Mouse (Mus musculus): ENCODE measurements at regions not wholly inside any gene's neighbourhood (a gene's known extent, or its start where the extent isn't known, plus 50 kb on each side); places are given as distances from the start of the nearest gene placed in this dataset.
"Not testable (repeated sequence)": the region's sequence is repeated elsewhere in the genome, so short reads cannot be mapped to it uniquely, and the experiment has no call there.

DNA sequence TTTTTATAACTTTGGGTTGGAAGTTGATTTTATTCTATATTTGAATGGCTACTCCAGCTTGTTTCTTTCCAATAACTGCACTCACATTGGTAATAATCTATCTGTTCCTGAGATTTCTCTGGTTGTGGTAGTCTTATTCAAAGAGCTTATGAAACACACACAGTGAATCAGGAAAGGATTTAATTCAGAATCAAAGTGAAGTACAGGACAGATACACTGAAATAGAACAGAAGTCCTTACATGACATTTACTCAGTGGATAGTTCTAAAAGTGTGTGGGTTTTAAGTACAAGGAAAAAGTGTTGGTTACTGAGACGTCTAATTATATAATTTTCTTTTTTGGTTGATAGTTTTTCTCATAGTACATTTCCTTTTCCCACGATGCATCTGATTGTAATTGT is 859.7 kb downstream of the Rpia start:
- no peak for DNase-seq

DNA sequence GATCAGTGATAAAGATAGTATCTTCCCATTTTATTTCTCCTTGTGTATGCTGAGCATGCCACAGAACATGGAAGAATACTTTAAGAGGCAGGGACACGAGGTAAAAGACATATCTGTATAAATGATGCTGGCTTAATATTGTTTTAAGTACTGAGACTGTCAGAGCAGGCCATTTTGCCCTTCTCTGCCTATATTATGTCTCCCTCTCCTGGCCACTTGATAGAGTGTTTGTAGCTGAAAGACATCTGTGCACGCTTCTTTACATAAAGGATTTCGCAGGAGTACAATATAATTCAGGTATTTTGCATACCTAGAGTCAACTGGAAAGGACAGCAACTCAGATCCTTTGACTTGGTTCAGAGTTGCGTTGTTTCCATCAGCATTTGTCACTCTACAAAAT is 877.3 kb downstream of the Rpia start:
- no peak for DNase-seq

DNA sequence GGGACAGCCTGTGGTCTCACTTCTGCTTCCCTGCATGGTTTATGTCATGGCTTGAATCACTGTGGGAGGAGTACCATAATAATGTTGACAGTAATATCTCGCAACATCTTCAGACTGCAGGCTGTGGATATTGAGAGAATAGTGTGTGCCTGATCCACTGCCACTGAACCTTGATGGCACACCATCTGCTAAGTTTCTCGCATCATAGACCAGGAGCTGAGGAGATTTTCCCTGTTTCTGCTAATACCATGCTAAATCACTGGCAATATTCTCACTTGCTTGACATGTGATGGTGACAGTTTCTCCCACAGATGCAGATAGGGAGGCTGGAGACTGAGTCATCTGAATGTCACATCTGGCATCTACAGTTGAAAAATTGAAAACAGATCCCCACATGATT is 912.7 kb downstream of the Rpia start:
- DNase-seq: peak; percentile 4

DNA sequence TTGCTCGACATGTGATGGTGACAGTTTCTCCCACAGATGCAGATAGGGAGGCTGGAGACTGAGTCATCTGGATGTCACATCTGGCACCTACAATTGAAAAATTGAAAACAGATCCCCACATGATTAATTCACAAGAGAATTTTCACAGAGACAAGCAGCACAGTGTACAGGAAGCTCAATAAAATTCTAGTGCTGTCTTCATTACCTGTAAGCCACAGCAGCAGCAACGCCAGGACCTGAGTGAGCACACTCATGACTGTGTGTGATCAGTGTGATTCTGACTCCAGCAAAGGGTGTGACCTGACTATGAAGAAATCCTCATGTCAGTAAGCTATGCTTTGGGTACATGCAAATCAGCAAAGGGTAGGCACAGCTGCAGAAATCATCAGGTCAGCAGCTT is 933.4 kb downstream of the Rpia start:
- DNase-seq: not testable (repeated sequence)

GRCm38 (mm10) chr6:69828640-69829039 is 963.4 kb downstream of the Rpia start:
- DNase-seq: not testable (repeated sequence)

DNA sequence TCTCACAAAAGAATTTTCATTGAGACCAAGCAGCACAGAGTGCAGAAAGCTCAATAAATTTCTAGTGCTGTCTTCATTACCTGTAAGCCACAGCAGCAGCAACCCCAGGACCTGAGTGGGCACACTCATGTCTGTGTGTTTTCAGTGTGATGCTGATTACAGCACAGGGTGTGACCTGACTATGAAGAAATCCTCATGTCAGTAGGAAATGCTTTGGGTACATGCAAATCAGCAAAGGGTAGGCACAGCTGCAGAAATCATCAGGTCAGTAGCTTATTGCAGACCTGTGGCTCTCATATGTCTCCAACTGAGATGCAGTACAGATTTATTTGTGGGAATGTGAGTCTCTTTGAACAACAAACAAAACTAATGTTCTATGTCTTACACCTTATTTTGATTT is 977.1 kb downstream of the Rpia start:
- not testable (repeated sequence) for DNase-seq

- DNase-seq: not testable (repeated sequence)
These were observed 977.7 kb downstream of the Rpia start for GRCm38 (mm10) chr6:69814373-69814772.

DNA sequence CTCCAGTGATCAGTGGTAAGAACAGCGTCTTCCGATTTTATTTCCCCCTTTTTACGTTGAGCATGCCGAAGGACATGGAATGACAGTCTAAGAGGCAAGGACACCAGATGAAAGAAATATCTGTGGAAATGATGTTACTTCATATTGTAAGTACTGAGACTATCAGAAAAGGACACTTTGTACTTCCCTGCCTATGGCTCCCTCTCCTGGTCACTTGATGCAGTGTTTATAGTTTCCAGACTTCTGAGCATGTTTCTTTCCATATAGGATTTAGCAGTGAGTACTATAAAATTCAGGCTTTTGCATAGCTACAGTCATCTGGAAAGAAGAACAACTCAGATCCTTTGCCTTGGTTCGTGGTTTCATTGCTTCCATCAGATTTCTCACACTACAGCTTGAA is 1011.7 kb downstream of the Rpia start:
- not testable (repeated sequence) for DNase-seq

DNA sequence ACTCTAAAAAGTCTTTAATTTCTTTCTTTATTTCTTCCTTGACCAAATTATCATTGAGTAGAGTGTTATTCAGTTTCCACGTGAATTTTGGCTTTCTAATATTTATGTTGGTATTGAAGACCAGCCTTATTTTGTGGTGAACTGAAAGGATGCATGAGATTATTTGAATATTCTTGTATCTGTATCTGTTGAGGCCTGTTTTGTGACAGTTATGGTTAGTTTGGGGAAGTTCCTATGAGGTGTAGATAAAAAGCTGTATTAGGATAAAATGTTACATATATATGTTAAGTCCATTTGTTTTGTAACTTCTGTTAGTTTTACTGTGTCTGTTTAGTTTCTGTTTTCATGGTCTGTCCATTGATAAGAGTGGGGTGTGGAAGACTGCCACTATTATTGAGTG is 1014.7 kb downstream of the Rpia start:
- not testable (repeated sequence) for DNase-seq

DNA sequence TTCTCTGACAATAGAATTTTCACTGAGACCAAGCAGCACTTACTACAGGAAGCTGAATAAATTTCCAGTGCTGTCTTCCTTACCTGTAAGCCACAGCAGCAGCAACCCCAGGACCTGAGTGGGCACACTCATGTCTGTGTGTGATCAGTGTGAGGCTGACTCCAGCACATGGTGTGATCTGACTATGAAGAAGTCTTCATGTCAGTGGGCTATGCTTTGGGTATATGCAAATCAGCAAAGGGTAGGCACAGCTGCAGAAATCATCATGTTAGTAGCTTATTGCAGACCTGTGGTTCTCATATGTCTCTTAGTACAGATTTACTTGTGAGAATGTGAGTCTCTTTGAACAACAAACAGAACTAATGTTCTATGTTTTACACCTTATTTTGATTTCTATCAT is 1027.2 kb downstream of the Rpia start:
- DNase-seq: no peak

GRCm38 (mm10) chr6:69758618-69759017 is 1033.4 kb downstream of the Rpia start:
- no peak for DNase-seq

GRCm38 (mm10) chr6:69739002-69739625 is 1052.9 kb downstream of the Rpia start:
- no peak for DNase-seq

GRCm38 (mm10) chr6:69732866-69733265 is 1059.2 kb downstream of the Rpia start:
- DNase-seq: not testable (repeated sequence)

DNA sequence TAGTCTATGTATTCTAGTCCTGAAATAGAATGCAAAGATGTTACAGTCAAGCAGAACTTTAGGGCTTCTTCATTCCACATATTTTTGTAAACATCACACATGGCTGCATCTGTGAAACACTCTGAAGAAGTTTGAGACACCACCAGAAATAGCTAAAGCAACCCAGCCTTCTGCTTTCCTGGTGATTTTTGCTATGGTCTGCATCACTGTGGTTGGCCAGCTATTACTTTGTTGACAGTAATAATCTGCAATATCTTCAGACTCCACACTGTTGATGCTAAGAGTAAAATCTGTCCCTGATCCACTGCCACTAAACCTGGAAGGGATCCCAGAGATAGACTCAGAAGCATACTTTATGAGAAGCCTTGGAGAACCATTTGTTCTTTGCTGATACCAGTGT is 1065.7 kb downstream of the Rpia start:
- DNase-seq: peak; percentile 5

- not testable (repeated sequence) for DNase-seq
These were observed 1089.2 kb downstream of the Rpia start for GRCm38 (mm10) chr6:69702813-69703212.

DNA sequence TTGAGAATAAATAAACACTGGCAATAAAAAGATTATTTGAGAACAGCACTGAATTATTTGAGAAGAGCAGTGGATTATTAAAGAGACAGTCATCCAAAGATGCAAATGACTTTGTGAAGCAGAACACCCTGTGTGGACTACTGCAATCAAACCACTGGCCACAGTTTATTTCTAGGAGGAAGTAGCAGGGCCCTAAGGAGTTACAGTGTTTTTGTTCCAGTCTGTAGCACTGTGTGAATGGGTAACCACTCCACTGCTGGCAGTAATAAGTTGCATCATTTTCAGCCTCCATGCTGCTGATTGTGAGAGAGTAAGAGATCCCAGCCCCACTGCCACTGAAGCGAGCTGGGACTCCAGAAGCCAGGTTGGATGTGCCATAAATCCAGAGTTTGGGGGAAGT is 1110.9 kb downstream of the Rpia start:
- no peak for DNase-seq

DNA sequence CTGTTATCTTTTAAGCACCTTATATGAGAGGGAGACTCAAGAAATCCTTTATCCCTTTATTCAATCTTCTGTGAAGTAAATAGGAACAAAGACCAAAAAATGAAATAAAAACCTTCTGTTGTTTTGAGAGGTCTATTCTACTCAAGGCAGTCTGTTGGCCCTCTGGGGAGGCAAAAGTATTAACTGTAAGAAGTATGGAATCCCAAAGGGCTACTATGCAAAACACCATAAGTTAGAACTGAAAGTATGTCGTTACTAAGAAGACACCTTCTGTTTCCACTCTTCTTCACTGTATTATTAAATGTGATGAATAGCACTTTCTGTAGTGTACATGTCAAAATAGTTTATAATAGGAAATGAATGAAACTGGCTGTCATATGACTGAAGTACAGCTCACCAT is 1129.6 kb downstream of the Rpia start:
- not testable (repeated sequence) for DNase-seq
